Mouse (Mus musculus) kidney, postnatal 4 days (tissue): ENCODE measurements around the gene C530025M09Rik.

Experiments used
- DNase-seq, 2 experiments: peaks; one replicate each; pipeline ENCODE4 v3.0.0; 2021; ENCODE audit warnings: mixed read lengths in 2 of 2

C530025M09Rik gene

DNA sequence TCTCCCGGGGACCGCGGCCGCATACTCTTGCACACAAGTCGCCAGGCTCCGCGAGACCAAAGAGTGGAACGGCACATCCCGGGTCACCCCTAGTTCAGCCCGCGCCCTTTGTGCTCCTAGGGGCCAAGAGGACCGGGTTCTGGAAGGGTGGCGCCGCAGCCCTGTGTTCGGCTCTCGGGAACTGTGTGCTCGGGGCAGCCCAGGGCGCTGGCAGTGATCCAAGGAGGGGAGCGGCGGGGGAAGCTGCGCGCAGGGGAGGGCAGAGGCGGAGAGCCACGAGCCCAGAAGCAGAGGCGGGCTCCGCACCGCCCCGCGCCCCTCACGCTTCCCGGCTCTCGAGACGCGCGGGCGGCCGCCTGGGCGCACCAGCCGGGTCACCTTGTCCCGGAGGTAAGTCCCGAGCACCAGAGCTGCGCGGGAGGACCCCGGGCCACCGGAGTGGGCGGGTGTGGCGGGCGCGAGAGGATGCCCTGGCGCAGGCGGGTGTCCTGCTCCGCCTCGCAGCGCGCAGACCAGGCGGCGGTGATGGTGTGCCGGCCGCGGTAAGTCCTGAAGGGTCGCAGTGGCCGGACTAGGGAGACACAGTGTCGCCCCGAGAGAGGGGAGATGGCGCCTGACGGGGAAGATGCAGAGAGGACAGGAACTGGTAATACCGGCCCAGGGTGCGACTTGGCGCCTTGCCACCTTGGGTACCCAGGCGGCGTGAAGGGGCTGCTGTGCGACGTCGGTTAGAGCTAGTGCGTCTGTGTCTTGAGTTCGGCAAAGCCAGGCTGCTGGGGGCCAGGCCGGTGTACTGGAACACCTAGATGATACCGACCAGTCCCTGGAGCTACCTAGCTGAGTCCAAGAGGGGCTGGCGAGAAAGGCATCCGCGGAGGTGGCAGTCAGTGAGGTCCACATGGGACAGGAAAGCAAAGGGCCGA is at the start of gene C530025M09Rik:
Gene C530025M09Rik, minus strand, starts transcription at position 678 of the 923 bp plus-strand sequence.
- DNase-seq: peak; percentile 45 to 58

DNA sequence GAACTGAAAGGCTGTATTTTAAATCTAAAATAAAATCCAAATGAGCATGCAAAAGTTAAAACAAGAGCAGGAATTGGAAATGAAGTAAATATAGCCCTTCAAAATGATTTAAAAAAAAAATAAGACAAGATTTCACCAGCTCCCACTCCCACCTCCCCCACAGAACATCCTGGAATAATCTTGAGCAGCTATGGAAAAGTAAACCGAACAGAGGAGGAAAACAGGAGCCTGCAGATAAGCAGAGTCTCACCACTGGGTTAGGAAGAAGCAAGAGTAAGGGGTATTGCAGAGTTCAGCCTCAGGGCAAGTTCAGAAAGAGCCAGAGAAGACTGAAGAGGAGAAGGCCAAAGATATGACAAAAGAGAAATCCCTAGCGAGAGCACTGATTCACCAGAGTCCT is 46.9 kb upstream of the C530025M09Rik start:
- no peak for DNase-seq

DNA sequence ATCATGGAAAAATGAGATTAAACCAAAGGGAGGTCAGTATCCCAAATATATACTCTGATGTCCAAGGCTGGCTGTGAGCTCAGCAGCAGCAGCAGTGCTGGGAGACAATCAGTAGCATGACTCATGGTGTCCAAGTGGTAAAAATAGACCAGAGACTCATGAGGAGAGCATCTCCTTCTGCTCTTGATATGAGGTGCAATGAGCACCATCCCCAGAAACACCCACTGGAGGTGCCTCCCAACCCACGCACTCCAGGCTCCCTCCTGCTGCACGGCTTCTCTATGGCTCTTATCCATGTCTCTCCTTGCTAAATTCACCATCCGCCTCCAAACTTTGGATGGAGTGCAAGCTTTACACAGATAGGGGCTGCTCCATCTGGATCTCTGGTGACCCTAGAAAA is 42.3 kb upstream of the C530025M09Rik start:
- no peak for DNase-seq

DNA sequence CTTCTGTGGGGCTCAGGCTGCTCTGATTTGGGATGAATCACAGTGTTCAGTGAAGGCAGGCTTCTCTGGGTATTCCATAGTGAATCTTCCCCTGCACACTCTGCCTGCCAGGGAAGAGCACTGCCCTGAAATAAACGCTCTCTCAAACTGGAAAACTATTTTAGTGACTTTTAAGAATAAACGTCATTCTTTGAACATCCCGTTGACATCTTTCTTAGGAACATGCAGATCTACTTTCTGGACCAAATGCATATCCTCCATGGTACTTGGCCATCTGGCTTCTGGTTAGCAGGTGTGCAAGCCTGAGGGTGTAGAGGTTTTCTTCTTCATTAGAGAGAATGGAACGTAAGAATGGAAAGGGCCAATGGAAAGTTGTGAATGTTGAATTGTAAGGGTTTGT is 41.5 kb upstream of the C530025M09Rik start:
- no peak for DNase-seq

GRCm38 (mm10) chr2:149870496-149870895 is 39.5 kb upstream of the C530025M09Rik start:
- no peak for DNase-seq

DNA sequence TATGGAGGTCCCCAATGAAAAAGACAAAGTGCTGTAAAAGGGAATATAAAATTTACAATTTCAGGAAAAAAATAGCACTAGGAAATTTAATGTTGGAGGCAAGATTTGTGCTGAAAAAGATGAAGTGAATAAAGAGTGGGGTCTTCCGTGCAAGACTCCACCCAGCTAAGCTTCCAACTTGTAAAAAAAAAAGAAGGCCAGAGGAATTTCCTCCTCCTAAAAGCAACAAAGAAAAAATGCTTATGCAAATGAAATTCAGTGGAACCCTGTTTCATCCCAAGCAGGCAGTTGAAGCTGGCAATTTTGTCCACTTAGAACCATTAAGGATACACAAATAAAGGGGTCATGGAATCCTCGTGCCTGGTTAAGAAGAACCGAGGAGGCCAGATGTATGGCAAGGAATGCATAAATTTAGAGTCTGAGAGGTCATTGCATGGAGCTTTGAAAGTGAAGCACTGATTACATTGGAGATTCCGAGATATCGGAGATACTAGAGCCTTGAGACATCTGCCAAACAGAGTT is 35.0 kb upstream of the C530025M09Rik start:
- DNase-seq: no peak

DNA sequence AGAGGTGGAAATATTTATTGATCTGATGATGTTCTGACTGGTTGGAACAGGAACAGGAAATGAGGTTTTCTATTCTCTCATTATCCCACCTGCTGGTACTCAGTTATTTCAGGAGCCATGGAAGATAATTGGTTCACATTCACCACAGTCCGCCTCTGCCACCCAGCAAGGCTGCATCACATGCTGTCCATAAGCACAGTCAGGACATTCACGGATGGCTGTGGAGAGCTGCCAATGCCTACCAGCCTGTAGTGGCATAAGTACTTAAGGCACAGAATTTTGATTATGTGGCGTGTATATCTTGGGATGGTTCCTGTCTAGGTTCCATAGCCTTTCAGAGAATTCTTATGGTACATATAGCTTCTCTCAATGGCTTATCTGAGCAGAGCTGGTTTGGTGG is 30.0 kb upstream of the C530025M09Rik start:
- no peak for DNase-seq

GRCm38 (mm10) chr2:149848778-149849177 is 17.8 kb upstream of the C530025M09Rik start:
- no peak for DNase-seq

DNA sequence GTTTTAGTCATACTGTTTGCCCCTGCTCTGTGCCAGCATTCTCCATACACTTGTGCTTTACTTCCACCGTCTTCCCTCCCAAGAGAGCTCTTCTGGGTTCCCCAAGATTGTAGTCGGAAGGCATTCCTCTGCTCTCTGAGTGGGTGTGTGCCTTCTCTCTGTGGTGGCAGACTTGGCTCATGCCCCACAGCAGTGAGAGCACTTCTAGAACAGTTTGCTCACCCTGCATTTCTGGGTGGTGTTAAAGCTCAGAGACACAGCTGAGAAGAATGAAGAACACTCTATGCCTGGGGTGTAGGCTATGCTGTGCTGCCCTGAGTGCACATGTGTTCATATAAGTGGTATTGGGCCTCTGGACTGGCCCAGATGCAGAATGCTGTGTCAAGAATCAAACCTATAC is 13.6 kb upstream of the C530025M09Rik start:
- DNase-seq: no peak

GRCm38 (mm10) chr2:149839666-149840065 is 8.7 kb upstream of the C530025M09Rik start:
- no peak for DNase-seq

- no peak for DNase-seq
Observed at GRCm38 (mm10) chr2:149836471-149837135, 5.6 kb upstream of the C530025M09Rik start.

DNA sequence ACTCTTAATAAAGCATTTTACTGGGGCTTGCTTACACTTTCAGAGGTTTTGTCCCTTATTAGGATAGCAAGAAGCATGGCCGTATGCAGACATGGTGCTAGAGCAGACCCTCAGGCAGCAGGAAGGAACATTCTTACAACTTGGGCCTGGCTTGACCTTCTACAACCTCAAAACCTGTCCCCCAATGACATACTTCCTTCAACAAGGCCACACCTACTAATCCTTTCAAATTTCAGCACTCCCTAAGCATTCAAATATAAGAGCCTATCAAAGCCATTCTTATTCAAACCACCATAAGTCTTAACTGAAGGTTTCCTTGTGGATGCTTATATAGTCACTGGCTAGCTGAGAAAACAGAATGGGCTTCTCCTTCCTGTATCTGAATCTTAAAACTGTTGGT is 4.1 kb upstream of the C530025M09Rik start:
- no peak for DNase-seq

DNA sequence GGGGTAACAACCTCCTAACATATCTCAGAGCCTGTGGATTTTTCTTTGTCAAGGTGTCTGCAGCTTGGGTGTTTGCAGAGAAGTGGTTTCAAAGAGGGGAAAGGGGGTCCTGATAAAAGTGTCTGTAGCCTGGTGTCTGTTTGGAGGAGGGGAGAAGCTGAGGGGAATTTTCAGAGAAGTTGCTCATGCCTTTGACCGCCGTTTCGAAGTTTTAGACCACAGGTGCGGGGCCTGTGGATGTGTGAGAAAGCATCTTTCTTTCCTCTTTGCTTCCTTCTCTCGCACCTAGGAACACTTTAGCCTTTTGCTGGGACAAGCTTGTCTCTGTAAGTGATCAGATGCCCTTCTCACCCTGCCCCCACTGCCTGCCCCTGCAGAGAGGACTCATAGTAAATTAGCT is 1.3 kb upstream of the C530025M09Rik start:
- DNase-seq: no peak

DNA sequence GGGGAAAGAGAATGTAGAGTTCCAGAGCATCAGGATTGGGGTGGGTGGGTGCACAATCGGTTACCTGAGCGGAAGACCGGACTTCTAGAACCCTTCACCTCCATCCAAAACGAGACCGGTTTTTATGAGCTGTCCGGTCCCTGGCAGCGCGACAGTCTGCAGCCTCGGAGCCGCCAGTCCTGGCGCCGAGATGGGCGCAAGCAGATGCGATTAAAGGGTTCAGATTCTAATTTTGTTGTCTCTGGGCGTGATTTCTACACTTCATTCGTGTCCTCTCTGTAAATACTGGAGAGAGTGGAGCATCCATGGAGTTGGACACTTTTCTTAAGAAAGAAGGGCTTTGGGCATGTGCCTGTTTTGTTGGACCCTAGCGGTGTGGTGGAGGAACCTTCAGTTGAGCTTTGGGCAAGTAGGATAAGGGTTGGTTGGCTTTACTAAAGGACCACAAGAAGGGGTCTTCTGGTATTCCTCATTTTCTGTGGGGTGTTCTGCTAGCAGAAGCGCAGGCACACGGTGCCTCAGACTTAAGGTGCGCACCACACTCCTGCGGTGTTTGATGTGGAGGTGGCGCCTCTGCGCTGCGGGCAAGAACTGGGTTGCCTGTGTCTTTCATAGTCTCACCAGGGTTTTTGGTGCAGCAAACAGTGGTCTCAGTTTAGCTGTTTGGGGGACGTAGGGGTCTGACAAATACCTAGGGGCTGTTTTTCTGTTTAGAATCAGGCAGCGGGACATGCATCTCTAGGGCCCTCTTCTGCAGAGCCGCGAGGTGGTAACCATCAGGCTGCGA is 639 bp upstream of the C530025M09Rik start:
- peak; percentile 2 to 4 for DNase-seq

GRCm38 (mm10) chr2:149829955-149830535 is 968 bp downstream of the C530025M09Rik start:
- DNase-seq: peak; percentile 2 to 14

- DNase-seq: no peak
Observed at GRCm38 (mm10) chr2:149828911-149829310, 2.1 kb downstream of the C530025M09Rik start, which contains the start of gene Syndig1. Gene Syndig1, plus strand, starts transcription at chr2:149829211.

GRCm38 (mm10) chr2:149820201-149820600 is 10.8 kb downstream of the C530025M09Rik start:
- no peak for DNase-seq

DNA sequence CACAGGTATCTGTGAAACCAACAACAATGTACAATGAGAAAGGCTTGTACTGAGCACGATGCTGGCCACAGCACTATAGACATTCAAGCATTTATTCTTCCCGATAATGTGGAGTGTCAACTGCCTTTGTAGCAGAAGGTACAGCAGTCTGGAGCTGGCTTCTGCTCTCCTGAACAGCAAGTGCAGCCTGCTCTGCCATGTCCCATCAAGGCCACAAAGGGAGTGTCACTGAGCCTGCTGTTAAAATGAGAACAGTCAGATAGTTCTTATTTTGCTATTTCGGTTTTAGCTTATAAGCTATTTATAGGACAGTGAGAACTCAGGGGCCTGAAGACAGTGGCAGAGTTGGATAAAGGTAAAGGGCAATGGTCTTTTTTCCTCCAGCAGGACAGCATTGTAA is 11.3 kb downstream of the C530025M09Rik start:
- no peak for DNase-seq

DNA sequence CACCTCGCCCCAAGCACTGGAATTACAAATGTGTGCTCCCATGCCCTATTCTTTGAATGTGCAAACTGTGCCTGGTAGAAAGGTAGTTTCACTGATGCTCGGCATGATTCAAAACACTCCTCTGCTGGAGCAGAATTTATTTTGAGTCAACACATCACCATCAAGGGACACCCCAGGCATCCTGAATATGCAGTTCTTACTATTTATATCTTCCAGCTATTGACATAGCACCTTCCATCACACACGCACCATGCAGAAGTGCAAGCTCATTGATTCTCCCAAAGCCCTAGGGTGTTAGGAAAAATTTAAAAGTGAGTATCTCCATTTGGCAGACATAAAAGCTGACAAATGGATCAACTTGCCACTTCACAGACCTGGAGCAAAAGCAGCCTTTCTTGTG is 12.6 kb downstream of the C530025M09Rik start:
- no peak for DNase-seq

DNA sequence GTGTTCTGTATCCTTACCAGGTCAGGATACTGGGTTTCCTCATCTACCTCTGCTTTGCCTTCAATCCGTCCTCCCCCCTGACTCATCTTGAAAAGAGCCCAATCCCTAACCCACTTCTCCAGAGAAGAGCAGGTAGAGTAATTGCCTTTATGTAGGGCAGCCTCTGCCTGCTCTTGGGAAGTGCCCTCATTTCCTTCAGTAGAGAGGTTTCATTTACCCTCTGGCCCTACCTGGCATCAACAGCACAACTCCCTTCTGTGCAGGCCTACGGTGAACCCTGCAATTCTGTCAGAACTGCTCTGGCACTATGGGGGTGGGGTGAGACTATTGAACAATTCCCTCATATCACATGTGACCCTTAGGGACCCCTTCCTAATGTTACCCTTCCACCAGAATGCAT is 18.1 kb downstream of the C530025M09Rik start:
- no peak for DNase-seq

DNA sequence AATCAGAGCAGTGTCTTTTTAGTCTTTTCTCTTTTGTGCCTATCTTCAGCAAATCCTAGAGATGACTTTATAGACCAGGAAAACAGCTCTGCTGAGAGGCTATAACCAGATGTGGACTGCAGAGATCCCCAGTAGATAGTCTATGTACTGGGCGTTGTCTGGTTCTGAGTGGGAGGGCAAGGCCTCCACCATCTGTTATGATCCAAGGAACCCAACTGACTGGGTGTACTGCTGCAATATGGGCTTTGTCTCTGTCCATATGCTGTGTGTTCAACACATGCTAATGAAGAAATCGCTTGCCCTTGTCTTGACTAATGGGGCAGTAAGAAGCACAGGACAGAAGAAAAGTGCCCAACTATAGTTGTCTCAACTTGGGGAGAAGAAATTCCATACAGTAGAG is 25.8 kb downstream of the C530025M09Rik start:
- DNase-seq: no peak

DNA sequence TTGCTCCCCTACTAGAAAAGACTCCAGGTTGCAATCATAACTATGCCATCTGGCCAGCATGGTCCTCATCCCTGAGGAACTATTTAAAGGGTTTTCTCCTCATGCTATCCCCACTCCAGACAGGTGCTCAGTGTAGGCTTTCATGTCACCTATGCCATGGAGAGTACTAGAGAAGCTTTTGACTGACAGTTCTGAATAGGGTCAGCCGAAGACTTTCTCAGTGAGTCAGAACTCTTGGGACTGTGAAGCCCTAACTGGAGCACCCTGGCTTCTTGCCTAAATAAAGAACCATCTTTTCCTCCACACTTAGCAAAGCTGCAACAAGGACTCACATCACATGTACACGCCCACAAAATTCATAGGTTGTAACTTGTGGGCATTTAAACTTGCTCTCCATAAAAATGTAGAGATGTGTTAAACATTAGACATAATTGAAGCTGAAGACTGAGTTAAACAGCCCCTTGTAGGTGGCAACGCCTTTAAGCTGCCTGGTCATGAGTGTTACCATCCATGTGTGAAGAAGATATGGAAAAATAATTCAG is 26.3 kb downstream of the C530025M09Rik start:
- no peak for DNase-seq
